Mouse (Mus musculus): ENCODE data around the gene Flt1.
"Not testable (repeated sequence)": the region's sequence is repeated elsewhere in the genome, so short reads cannot be mapped to it uniquely, and the experiment has no call there.

Gene Flt1

GRCm38 (mm10) chr5:147614659-147615058 is 111.2 kb downstream of the Flt1 start:
- no peak for DNase-seq (ENCODE audit: low spot score)

- DNase-seq (ENCODE audit: low spot score): not testable (repeated sequence)
These were observed 114.5 kb downstream of the Flt1 start for GRCm38 (mm10) chr5:147611348-147611747.

GRCm38 (mm10) chr5:147607256-147607975 is 118.4 kb downstream of the Flt1 start:
- DNase-seq (ENCODE audit: low spot score): no peak

- no peak for DNase-seq (ENCODE audit: low spot score)
These were observed 119.1 kb downstream of the Flt1 start for GRCm38 (mm10) chr5:147606751-147607150.

- no peak for DNase-seq (ENCODE audit: low spot score)
These were observed 124.1 kb downstream of the Flt1 start for GRCm38 (mm10) chr5:147601460-147602360.

GRCm38 (mm10) chr5:147597825-147598224 is 128.0 kb downstream of the Flt1 start:
- no peak for DNase-seq (ENCODE audit: low spot score)

- DNase-seq (ENCODE audit: low spot score): no peak
These were observed 136.0 kb downstream of the Flt1 start for GRCm38 (mm10) chr5:147589814-147590213.

GRCm38 (mm10) chr5:147585070-147585469 is 140.7 kb downstream of the Flt1 start:
- DNase-seq (ENCODE audit: low spot score): no peak

GRCm38 (mm10) chr5:147584648-147585047 is 141.2 kb downstream of the Flt1 start:
- DNase-seq (ENCODE audit: low spot score): no peak

- peak; percentile 82 for DNase-seq (ENCODE audit: low spot score)
These were observed 142.0 kb downstream of the Flt1 start for GRCm38 (mm10) chr5:147583702-147584298.

GRCm38 (mm10) chr5:147580181-147580580 is 145.6 kb downstream of the Flt1 start:
- DNase-seq (ENCODE audit: low spot score): no peak

- DNase-seq (ENCODE audit: low spot score): no peak
These were observed 146.1 kb downstream of the Flt1 start for GRCm38 (mm10) chr5:147579691-147580090.

- DNase-seq (ENCODE audit: low spot score): no peak
These were observed 146.7 kb downstream of the Flt1 start for GRCm38 (mm10) chr5:147579148-147579547.

GRCm38 (mm10) chr5:147577003-147577402 is 148.8 kb downstream of the Flt1 start:
- no peak for DNase-seq (ENCODE audit: low spot score)

GRCm38 (mm10) chr5:147574517-147574916 is 151.3 kb downstream of the Flt1 start:
- no peak for DNase-seq (ENCODE audit: low spot score)

- DNase-seq (ENCODE audit: low spot score): no peak
These were observed 152.3 kb downstream of the Flt1 start for GRCm38 (mm10) chr5:147573555-147573954.

GRCm38 (mm10) chr5:147572695-147573094 is 153.1 kb downstream of the Flt1 start:
- DNase-seq (ENCODE audit: low spot score): no peak

- no peak for DNase-seq (ENCODE audit: low spot score)
These were observed 159.5 kb downstream of the Flt1 start for GRCm38 (mm10) chr5:147566335-147566734.

GRCm38 (mm10) chr5:147565444-147565843 is 160.4 kb downstream of the Flt1 start:
- DNase-seq (ENCODE audit: low spot score): peak; percentile 37

- DNase-seq (ENCODE audit: low spot score): no peak
These were observed 161.6 kb downstream of the Flt1 start for GRCm38 (mm10) chr5:147564140-147564590.

GRCm38 (mm10) chr5:147563511-147564139 is 162.2 kb downstream of the Flt1 start:
- DNase-seq (ENCODE audit: low spot score): no peak

GRCm38 (mm10) chr5:147557641-147558040 is 168.2 kb downstream of the Flt1 start:
- not testable (repeated sequence) for DNase-seq (ENCODE audit: low spot score)

Data from layer of hippocampus, adult 11-12 months (tissue).